Mouse (Mus musculus) left cerebral cortex, adult 9 months (tissue): ENCODE measurements around the gene Agbl1.
"Not testable (repeated sequence)": the region's sequence is repeated elsewhere in the genome, so short reads cannot be mapped to it uniquely, and the experiment has no call there.

Experiments
- DNase-seq, 2 experiments: peaks; one replicate each; pipeline ENCODE4 v3.0.0; 2022; ENCODE audit warnings: low spot score in 2 of 2

The Agbl1 gene

DNA sequence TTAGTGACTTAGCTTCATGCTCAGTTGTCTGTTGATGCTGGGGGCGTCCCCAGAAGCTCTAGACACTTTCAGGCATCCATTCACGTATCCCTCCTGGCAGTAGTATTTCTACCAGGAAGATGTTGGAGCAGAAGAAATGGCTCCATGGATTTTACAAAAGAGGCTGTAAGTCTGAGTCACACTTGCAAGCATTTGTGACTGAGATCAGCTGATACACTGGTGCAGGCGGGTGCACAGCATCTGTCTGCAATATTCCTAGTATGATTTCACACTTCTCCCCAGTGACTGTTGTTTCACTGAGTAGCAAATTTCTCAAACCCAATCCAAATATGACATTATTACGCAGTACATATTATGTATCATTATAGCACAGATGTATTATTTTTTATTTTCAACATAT, 332.8 kb downstream of the Agbl1 start:
- peak in 1 of 2 experiments; percentile 14 for DNase-seq

DNA sequence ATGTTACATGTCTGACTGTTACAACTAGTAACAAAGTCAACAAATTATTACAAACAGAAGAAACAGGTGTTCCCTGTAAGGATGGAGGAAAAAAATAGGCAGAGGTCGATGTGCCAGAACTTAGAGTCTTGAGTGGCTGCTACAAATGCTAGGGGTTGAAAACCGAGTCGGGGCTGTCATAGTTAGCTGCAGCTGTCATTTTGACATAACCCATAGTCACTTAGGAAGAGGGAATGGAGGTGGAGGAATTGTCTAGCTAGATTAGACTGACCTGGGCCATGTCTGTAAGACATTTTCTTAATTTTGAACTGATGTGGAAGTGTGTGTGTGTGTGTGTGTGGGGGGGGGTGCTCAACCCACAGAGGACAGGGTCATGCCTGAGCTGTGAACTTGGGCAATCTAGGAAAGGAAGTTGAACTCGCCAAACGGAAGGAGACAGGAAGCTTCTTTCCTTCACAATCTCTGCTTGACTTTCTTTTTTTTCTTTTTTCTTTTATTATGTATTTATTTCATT, 364.9 kb downstream of the Agbl1 start:
- DNase-seq: no peak

DNA sequence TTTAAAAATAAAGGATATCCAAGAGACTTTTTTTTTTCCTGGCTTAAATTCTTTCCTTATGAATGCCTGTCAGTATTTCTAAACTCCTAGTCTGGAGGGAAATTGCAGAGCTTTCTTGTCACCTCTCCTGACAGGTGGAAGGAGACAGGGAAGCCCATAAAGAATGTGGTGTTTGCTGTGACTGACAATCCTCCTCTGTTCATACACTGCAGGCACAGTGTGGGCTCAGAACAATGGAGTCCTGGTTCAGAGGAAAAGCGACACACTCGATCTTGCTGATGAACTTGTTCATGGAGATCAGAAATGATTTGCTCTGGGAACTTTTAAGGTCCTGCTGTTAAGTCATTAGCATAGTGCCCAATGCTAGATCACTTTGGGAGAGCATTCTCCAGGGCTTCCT, 368.1 kb downstream of the Agbl1 start:
- DNase-seq: no peak

DNA sequence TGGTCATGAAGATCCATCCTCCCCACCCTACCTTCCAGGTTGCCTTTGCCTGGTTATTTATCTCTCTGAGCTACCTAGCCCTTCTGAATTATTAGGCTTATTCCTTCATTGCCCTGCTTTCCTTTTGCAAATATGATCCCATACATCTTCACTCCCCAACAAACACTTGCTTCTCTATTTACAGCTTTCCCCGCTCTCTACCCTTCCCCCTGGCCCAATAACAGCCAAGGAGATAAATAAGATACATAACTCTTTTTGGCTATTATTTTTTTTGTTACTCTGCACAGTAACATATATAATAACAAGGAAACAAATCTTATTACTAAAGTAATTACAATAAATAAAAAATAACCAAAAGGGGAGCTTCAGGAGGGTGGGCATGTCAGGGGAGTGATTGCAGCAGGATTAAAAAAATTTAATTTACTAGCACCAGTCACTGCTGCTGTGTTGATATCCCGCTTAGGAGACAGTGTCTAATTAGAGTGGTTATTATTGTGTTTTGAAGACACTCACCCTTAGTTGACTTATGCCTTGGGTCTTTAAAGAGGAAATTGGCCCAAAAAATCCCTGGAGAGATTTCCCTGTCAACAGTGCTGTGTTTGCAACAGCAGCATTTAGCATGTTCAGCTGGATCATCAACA, 370.5 kb downstream of the Agbl1 start:
- DNase-seq: no peak

- DNase-seq: no peak
These were observed 399.8 kb downstream of the Agbl1 start for GRCm38 (mm10) chr7:76629528-76629927.

GRCm38 (mm10) chr7:76650984-76651383, 421.3 kb downstream of the Agbl1 start:
- no peak for DNase-seq

- DNase-seq: no peak
These were observed 431.4 kb downstream of the Agbl1 start for GRCm38 (mm10) chr7:76661072-76661471.

- no peak for DNase-seq
These were observed 445.2 kb downstream of the Agbl1 start for GRCm38 (mm10) chr7:76674856-76675255.

- DNase-seq: peak in 1 of 2 experiments; percentile 11
These were observed 471.5 kb downstream of the Agbl1 start for GRCm38 (mm10) chr7:76701224-76701623.

GRCm38 (mm10) chr7:76732220-76732619, 502.5 kb downstream of the Agbl1 start:
- not testable (repeated sequence) for DNase-seq

GRCm38 (mm10) chr7:76777237-76777855, 547.7 kb downstream of the Agbl1 start:
- DNase-seq: no peak

GRCm38 (mm10) chr7:76780446-76780845, 550.8 kb downstream of the Agbl1 start:
- DNase-seq: no peak

DNA sequence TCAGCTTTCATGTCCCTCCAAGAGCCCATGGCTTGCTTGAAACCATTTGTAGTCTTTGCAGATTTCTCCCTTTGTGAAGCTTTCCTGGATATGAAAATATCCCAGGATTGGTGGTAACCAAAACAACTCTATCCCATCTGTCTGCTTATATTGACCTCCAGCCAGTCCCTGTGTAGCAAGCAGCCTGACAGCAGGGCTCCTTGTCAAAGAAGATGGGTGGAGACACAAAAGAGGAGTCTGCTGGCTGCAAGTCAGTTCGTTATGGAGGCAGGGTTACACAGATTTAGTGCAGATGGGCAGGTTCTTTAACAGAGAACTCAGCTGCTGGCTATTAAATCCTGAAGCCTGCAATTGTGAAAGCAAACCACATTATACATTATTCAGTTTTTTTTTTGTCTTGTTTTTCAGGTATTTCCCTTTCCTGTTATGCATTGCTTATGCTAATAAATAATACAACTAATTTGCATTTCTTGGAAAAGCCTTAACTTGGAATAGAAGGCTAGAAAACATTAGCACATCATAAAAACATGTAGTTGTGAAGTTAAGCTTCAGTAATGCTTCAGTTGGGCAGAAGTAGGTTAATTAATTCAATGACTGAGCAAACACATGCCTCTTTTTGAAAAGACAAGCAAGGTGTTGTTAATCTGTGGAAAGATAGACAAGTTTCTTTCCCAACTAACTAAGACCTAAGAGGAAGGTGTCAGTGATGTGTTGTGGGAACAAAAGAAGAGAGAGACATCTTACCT, 559.0 kb downstream of the Agbl1 start:
- DNase-seq: no peak

DNA sequence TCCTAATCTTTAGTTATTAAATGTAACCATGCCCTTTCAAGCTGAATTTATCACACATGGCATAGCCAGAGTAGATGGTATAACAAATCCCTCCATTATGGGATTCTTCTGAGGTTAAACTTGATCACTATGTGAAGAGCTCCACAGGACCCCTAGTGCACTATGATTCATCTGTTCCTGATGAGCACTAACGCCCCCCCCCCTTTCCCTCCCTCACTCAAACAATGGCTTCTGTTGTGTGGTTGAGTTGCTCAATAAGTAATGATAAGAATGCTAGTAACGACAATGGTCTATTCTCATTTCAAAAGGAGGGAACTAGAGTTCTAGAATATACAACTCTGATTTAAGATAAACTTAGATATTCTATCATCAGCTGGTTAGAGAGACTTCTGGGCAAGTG, 560.4 kb downstream of the Agbl1 start:
- DNase-seq: no peak

- peak in 1 of 2 experiments; percentile 2 for DNase-seq
These were observed 561.6 kb downstream of the Agbl1 start for GRCm38 (mm10) chr7:76791247-76791646.

GRCm38 (mm10) chr7:76810003-76810402, 580.3 kb downstream of the Agbl1 start:
- DNase-seq: no peak

DNA sequence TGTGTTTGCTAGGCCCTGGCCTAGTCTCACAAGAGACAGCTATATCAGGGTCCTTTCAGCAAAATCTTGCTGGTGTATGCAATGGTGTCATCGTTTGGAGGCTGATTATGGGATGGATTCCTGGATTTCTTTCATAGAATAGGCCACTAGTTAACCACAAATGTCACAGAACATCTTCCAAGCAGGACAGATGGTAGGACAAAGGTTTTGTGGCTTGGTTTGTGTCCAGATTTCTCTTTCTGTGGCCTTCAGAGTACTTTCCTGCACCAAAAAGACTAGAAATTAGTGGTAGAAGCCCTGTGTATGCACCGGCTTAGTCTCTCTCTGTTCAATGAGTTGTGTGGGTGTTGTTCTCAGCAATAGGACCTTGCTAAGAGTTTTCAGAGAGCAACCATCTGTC, 590.9 kb downstream of the Agbl1 start:
- DNase-seq: no peak

GRCm38 (mm10) chr7:76842146-76842545, 612.5 kb downstream of the Agbl1 start:
- DNase-seq: no peak

DNA sequence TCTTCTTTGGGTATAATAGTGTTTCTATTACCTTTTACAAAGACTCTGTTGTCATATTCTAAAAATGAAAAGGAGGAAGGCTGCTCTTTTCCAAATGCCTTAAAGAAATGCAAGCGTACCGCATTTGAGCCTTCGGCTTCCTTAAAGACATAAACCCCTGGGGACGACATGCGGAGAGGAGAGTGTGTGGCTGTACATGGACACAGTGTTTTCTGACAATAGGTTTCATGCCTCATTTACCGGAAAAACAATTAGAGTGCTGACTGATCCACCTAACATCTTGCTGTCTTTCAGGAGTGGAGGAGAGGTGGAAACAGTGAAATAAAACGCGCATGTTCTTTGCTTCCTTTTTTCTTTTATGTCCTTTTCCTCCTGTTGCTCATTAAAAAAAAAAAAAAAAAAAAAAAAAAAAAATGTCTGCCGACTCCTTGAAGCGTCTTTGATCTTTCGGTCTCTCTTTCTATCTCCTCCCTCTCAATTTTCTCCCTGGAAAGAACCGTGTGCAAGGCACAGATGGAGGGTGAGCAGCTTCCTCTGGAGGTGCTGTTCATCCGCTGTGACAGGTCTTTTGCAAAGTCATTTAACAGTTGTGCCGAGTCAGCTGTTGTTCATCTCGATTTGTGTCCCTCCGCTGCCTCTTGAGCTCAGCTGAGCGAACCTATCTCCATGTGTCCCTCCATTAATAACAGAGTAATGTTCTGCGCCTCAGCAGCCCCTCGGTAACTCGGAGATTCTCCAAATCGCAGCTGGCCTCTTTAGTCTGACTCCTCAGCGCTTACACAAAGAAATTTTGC, 659.9 kb downstream of the Agbl1 start:
- DNase-seq: peak in 1 of 2 experiments; percentile 19

- no peak for DNase-seq
These were observed 674.4 kb downstream of the Agbl1 start for GRCm38 (mm10) chr7:76904096-76904495.

GRCm38 (mm10) chr7:76911672-76912071, 682.0 kb downstream of the Agbl1 start:
- DNase-seq: no peak

DNA sequence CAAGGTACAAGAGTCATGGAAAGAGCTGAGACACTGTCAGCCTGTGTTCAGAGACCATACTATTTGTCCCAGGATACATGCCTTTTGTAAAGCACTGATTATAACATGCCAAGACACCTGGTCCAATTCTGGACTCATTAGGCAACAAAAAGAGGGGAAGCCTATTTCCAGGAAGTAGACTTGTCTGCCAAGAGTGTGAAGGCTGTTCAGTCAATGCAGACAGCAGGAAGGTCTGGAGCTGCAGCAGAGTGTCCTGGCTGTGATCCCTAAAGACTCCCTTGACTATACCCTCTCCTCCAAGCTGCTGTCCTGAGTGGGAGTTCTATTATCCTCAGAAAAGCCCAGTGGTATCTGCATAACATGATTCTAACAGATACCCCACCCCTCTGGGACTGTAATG, 689.2 kb downstream of the Agbl1 start:
- DNase-seq: no peak
